Mouse (Mus musculus) CH12.LX (cell line): ENCODE data around the gene Asic2. TPM values are rescaled to one million over a fixed set of nuclear protein-coding genes. Genes with fewer than 3 reads are reported as not detected.

ENCODE experiments used
- DNase-seq: peaks from one replicate; pipeline ENCODE4 v3.0.0-alpha.2; 2013; ENCODE audit errors: extremely low read depth
- H3K27ac ChIP-seq: 2 replicates; pipeline ENCODE4 v1.5.1; 2012; ENCODE audit warnings: low read depth, mild to moderate bottlenecking, control low read depth, moderate library complexity; ENCODE audit not compliant: insufficient read depth
- H3K27me3 ChIP-seq: replicated peaks from 2 replicates; pipeline ENCODE3; 2012; ENCODE audit warnings: inconsistent platforms
- H3K36me3 ChIP-seq, 2 experiments: replicated peaks in 1 of 2; 2 replicates each; pipeline versions ENCODE3 to v1.6.1; 2012; ENCODE audit warnings: inconsistent platforms in 1 of 2, low read length in 1 of 2, mild to moderate bottlenecking in 1 of 2, mixed read lengths in 1 of 2, moderate library complexity in 1 of 2; ENCODE audit not compliant: control insufficient read depth in 1 of 2, insufficient read depth in 1 of 2
- H3K4me1 ChIP-seq, 2 experiments: 2 replicates each; pipeline ENCODE4 v1.6.1; 2012; ENCODE audit warnings: inconsistent platforms in 1 of 2, moderate library complexity in 1 of 2; ENCODE audit not compliant: insufficient read depth in 2 of 2, control insufficient read depth in 1 of 2
- H3K4me2 ChIP-seq: 2 replicates; pipeline ENCODE4 v1.6.1; 2012; ENCODE audit warnings: low read depth, mild to moderate bottlenecking, control low read depth; ENCODE audit not compliant: poor library complexity, insufficient read depth, severe bottlenecking
- H3K4me3 ChIP-seq, 3 experiments: fragments of 150-350 bp in 1 of 3; sonication (generic) in 1 of 3; replicated peaks in 1 of 3; 2 replicates each; pipeline versions ENCODE3 to v1.5.1; 2011 to 2012; ENCODE audit warnings: low read depth in 2 of 3, low read length in 2 of 3, mild to moderate bottlenecking in 2 of 3, moderate library complexity in 2 of 3, control low read depth in 1 of 3, improper control_type of control experiment in 1 of 3, inconsistent platforms in 1 of 3, mixed read lengths in 1 of 3; ENCODE audit not compliant: poor library complexity in 1 of 3
- H3K79me2 ChIP-seq: replicated peaks from 2 replicates; pipeline ENCODE4 v1.6.1; 2012; ENCODE audit warnings: mild to moderate bottlenecking, moderate library complexity; ENCODE audit not compliant: control insufficient read depth, poor library complexity, insufficient read depth, severe bottlenecking; ENCODE audit errors: extremely low read depth
- H3K9ac ChIP-seq: 2 replicates; pipeline ENCODE4 v1.6.1; 2012; ENCODE audit warnings: low read depth, mild to moderate bottlenecking, control low read depth, moderate library complexity; ENCODE audit not compliant: insufficient read depth
- H3K9me3 ChIP-seq: replicated peaks from 2 replicates; pipeline ENCODE3; 2012; ENCODE audit warnings: low read length, inconsistent platforms, mixed read lengths
- CHD2 ChIP-seq: IDR thresholded peaks from 2 replicates; pipeline ENCODE4 v1.6.1; 2011; ENCODE audit warnings: low read length, improper control_type of control experiment
- EP300 ChIP-seq: IDR thresholded peaks from 2 replicates; pipeline ENCODE4 v1.6.1; 2011; ENCODE audit warnings: low read length, improper control_type of control experiment
- ETS1 ChIP-seq: conservative IDR thresholded peaks from 2 replicates; pipeline ENCODE4 v1.6.1; 2012; ENCODE audit warnings: low read depth, mild to moderate bottlenecking, inconsistent platforms, low read length, improper control_type of control experiment, moderate library complexity
- MAZ ChIP-seq: IDR thresholded peaks from 2 replicates; pipeline ENCODE4 v1.6.1; 2012; ENCODE audit warnings: low read depth, mild to moderate bottlenecking, inconsistent platforms, low read length, improper control_type of control experiment, moderate library complexity
- MXI1 ChIP-seq: IDR thresholded peaks from 2 replicates; pipeline ENCODE4 v1.6.1; 2011; ENCODE audit warnings: mild to moderate bottlenecking, low read depth, low read length, improper control_type of control experiment
- POLR2AphosphoS2 ChIP-seq: IDR thresholded peaks from 2 replicates; pipeline ENCODE4 v1.6.1; 2011; ENCODE audit warnings: low read depth, low read length, improper control_type of control experiment
- RAD21 ChIP-seq: IDR thresholded peaks from 2 replicates; pipeline ENCODE4 v1.6.1; 2011; ENCODE audit warnings: low read depth, mild to moderate bottlenecking, low read length, improper control_type of control experiment, moderate library complexity
- RCOR1 ChIP-seq: conservative IDR thresholded peaks from 2 replicates; pipeline ENCODE4 v1.6.1; 2012; ENCODE audit warnings: low read depth, mild to moderate bottlenecking, inconsistent platforms, low read length, improper control_type of control experiment
- SIN3A ChIP-seq: IDR thresholded peaks from 2 replicates; pipeline ENCODE4 v1.6.1; 2012; ENCODE audit warnings: low read length, improper control_type of control experiment, inconsistent platforms
- dilution Hi-C: fragments of 300-500 bp; cut with MboI; formaldehyde crosslinking; loops from 2 replicates; pipeline ENCODE4 v1.14.3; 2020; ENCODE audit warnings: low sequenced_read_pairs; ENCODE audit not compliant: extremely low pct_unique_long_range_greater_than_20kb, extremely low pct_ligation_motif_present
- in situ Hi-C: fragments of 300-500 bp; cut with MboI; formaldehyde crosslinking; loops from 3 replicates; pipeline ENCODE4 v1.14.3; 2019; ENCODE audit warnings: low sequenced_read_pairs, low pct_ligation_motif_present, low pct_unique_long_range_greater_than_20kb, mixed read lengths
- polyA plus RNA-seq: library from polyadenylated mRNA; unstranded; fragments of >175 nt; gene quantifications from 2 replicates; pipeline ENCODE4 v1.2.1, GENCODE M21; 2012; ENCODE audit warnings: low read depth; ENCODE audit not compliant: insufficient read length
- total RNA-seq, 2 experiments: library from RNA; depleted of rRNA; stranded (reverse); fragments of 300-350 nt in 1 of 2; fragments of >200 nt in 1 of 2; gene quantifications; 2 replicates each; pipeline ENCODE4 v1.2.3; 2012 to 2014

Gene Asic2
- total and polyA plus RNA-seq, 3 experiments: not detected

- H3K9me3 ChIP-seq: no peaks in the 10 kb centered on the region
- peak; percentile 40 for DNase-seq
Observed at GRCm38 (mm10) chr11:81005831-81006230, 962.4 kb downstream of the Asic2 start.

GRCm38 (mm10) chr11:81002769-81003430 lies 965.4 kb downstream of the Asic2 start:
- Histone ChIP-seq H3K27me3 (peaks cover 79% of the 10 kb centered on the region), H3K79me2 (no peaks in the 10 kb centered on the region), H3K4me3 (no peak overlapping the region)
- dilution Hi-C loops: no loop called here
- no peak for TF ChIP-seq POLR2AphosphoS2
- TF ChIP-seq, all 38 proteins: peak for 0
- no peak for DNase-seq
- in situ Hi-C loops: no loop called here
- Histone ChIP-seq H3K4me2 (no peak overlapping the region), H3K9me3 (no peaks in the 10 kb centered on the region), H3K27ac (no peak overlapping the region), H3K36me3 (no peaks in the 10 kb centered on the region), H3K9ac (no peak overlapping the region), H3K4me1 (no peaks in the 10 kb centered on the region)

More at GRCm38 (mm10) chr11:81005831-81006230, 962.4 kb downstream of the Asic2 start:
- Histone ChIP-seq H3K9ac (no peak overlapping the region), H3K4me2 (no peak overlapping the region), H3K27me3 (peaks cover 80% of the 10 kb centered on the region), H3K4me3 (no peak overlapping the region), H3K79me2 (no peaks in the 10 kb centered on the region), H3K36me3 (no peaks in the 10 kb centered on the region), H3K4me1 (no peaks in the 10 kb centered on the region), H3K27ac (no peak overlapping the region)
- no peak for TF ChIP-seq MAZ
- no peak for TF ChIP-seq CHD2
- TF ChIP-seq ETS1: no peak
- TF ChIP-seq RCOR1: no peak
- TF ChIP-seq EP300: no peak
- dilution Hi-C loops (no loop called here), in situ Hi-C loops (no loop called here)

- no peaks in the 10 kb centered on the region for H3K9me3 ChIP-seq
- in situ Hi-C loops: no loop called here
- TF ChIP-seq MXI1 (no peak), SIN3A (no peak), RAD21 (no peak)
- dilution Hi-C loops: no loop called here
- H3K4me3 ChIP-seq: no peak overlapping the region
- H3K27ac ChIP-seq: no peak overlapping the region
- no peak for DNase-seq
- peaks cover 85% of the 10 kb centered on the region for H3K27me3 ChIP-seq
- H3K79me2 ChIP-seq: no peaks in the 10 kb centered on the region
- H3K9ac ChIP-seq: no peak overlapping the region
- no peaks in the 10 kb centered on the region for H3K4me1 ChIP-seq
- no peak overlapping the region for H3K4me2 ChIP-seq
- H3K36me3 ChIP-seq: no peaks in the 10 kb centered on the region
Observed at GRCm38 (mm10) chr11:80995621-80996020, 972.6 kb downstream of the Asic2 start.
